Mouse (Mus musculus): ENCODE results near the gene Tenm1. TPM values are rescaled to one million over a fixed set of nuclear protein-coding genes. Genes with fewer than 3 reads are reported as not detected.

Tenm1 gene
- total RNA-seq, 2 experiments from 2014 or later, result not detected

GRCm38 (mm10) chrX:42967611-42968010 lies 461.3 kb downstream of the Tenm1 start:
- ATAC-seq (replicated peaks; ENCODE audit: low FRiP score, poor library complexity, severe bottlenecking), result no peak

- ATAC-seq (replicated peaks; ENCODE audit: low FRiP score, poor library complexity, severe bottlenecking), result no peak
Measured at GRCm38 (mm10) chrX:42861731-42862130, 567.2 kb downstream of the Tenm1 start.

GRCm38 (mm10) chrX:42781566-42781965 lies 647.4 kb downstream of the Tenm1 start:
- ATAC-seq (replicated peaks; ENCODE audit: low FRiP score, poor library complexity, severe bottlenecking), result no peak

- ATAC-seq (replicated peaks; ENCODE audit: low FRiP score, poor library complexity, severe bottlenecking), result no peak
Measured at GRCm38 (mm10) chrX:42718078-42718785, 710.7 kb downstream of the Tenm1 start.

- ATAC-seq (replicated peaks; ENCODE audit: low FRiP score, poor library complexity, severe bottlenecking), result no peak
Measured at GRCm38 (mm10) chrX:42700291-42700690, 728.6 kb downstream of the Tenm1 start.

- no peak for ATAC-seq (replicated peaks; ENCODE audit: low FRiP score, poor library complexity, severe bottlenecking)
Measured at GRCm38 (mm10) chrX:42647131-42647530, 781.8 kb downstream of the Tenm1 start.

- ATAC-seq (replicated peaks; ENCODE audit: low FRiP score, poor library complexity, severe bottlenecking), result no peak
Measured at GRCm38 (mm10) chrX:42580521-42580920, 848.4 kb downstream of the Tenm1 start.

- no peak for ATAC-seq (replicated peaks; ENCODE audit: low FRiP score, poor library complexity, severe bottlenecking)
Measured at GRCm38 (mm10) chrX:42558683-42559082, 870.2 kb downstream of the Tenm1 start.

- no peak for ATAC-seq (replicated peaks; ENCODE audit: low FRiP score, poor library complexity, severe bottlenecking)
Measured at GRCm38 (mm10) chrX:42557284-42557683, 871.6 kb downstream of the Tenm1 start.

- ATAC-seq (replicated peaks; ENCODE audit: low FRiP score, poor library complexity, severe bottlenecking), result no peak
Measured at GRCm38 (mm10) chrX:42548513-42548912, 880.4 kb downstream of the Tenm1 start.

- ATAC-seq (replicated peaks; ENCODE audit: low FRiP score, poor library complexity, severe bottlenecking), result no peak
Measured at GRCm38 (mm10) chrX:42545076-42545475, 883.9 kb downstream of the Tenm1 start.

- 0 out of 2 replicates have a peak, but pooled peaks have one; percentile 63 for ATAC-seq (replicated peaks; ENCODE audit: low FRiP score, poor library complexity, severe bottlenecking)
Measured at GRCm38 (mm10) chrX:42540756-42541053, 888.2 kb downstream of the Tenm1 start.

- ATAC-seq (replicated peaks; ENCODE audit: low FRiP score, poor library complexity, severe bottlenecking), result no peak
Measured at GRCm38 (mm10) chrX:42540030-42540755, 888.7 kb downstream of the Tenm1 start.

GRCm38 (mm10) chrX:42530703-42531102 lies 898.2 kb downstream of the Tenm1 start:
- ATAC-seq (replicated peaks; ENCODE audit: low FRiP score, poor library complexity, severe bottlenecking), result no peak

GRCm38 (mm10) chrX:42522868-42523267 lies 906.1 kb downstream of the Tenm1 start:
- ATAC-seq (replicated peaks; ENCODE audit: low FRiP score, poor library complexity, severe bottlenecking), result no peak

- ATAC-seq (replicated peaks; ENCODE audit: low FRiP score, poor library complexity, severe bottlenecking), result no peak
Measured at GRCm38 (mm10) chrX:42512567-42512966, 916.4 kb downstream of the Tenm1 start.

GRCm38 (mm10) chrX:42511105-42511504 lies 917.8 kb downstream of the Tenm1 start:
- no peak for ATAC-seq (replicated peaks; ENCODE audit: low FRiP score, poor library complexity, severe bottlenecking)

- ATAC-seq (replicated peaks; ENCODE audit: low FRiP score, poor library complexity, severe bottlenecking), result no peak
Measured at GRCm38 (mm10) chrX:42502291-42503043, 926.5 kb downstream of the Tenm1 start, which contains the start of gene Sh2d1a. TSS of gene Sh2d1a (plus strand) at chrX:42502453.

GRCm38 (mm10) chrX:42500538-42500937 lies 928.4 kb downstream of the Tenm1 start:
- ATAC-seq (replicated peaks; ENCODE audit: low FRiP score, poor library complexity, severe bottlenecking), result no peak

- no peak for ATAC-seq (replicated peaks; ENCODE audit: low FRiP score, poor library complexity, severe bottlenecking)
Measured at GRCm38 (mm10) chrX:42490336-42490735, 938.6 kb downstream of the Tenm1 start.

GRCm38 (mm10) chrX:42489446-42489845 lies 939.5 kb downstream of the Tenm1 start, which contains the start of gene Tex13c2:
TSS of gene Tex13c2 (plus strand) at chrX:42489691.
- no peak for ATAC-seq (replicated peaks; ENCODE audit: low FRiP score, poor library complexity, severe bottlenecking)
